ENCODE assay signal across 12 mouse cellular contexts in genomic region chr4:152276389-152277347, GRCm38 (mm10). TPM values are rescaled to one million over a fixed set of nuclear protein-coding genes. Genes with fewer than 3 reads are reported as not detected.
DNase-seq lines count a peak whose midpoint lies in the region; ATAC-seq and TF ChIP-seq lines count a peak whose summit lies in the region.
"Had no signal": no experiment of that assay in that cellular context is flagged by ENCODE, and none has a peak within 500 bp of the region (broad histone marks: within the 10 kb centered on the region; RNA-seq: fewer than 3 reads in every experiment).

No protein-coding gene starts in this region.

- no peak overlapping the region for H3K4me2 ChIP-seq in forebrain, postnatal 0 days (ENCODE audit: low read depth)
- H3K4me2 ChIP-seq in forebrain, embryonic 16.5 days (ENCODE audit: low read length), result no peak overlapping the region
- H3K4me2 ChIP-seq in liver, postnatal 0 days (ENCODE audit: low read depth, low read length), result no peak overlapping the region
- no peak overlapping the region for H3K4me2 ChIP-seq in liver, embryonic 11.5 days

- 56% methylated on average over 10 of the region's 10 CpGs for WGBS in forebrain, postnatal 0 days
- WGBS in forebrain, embryonic 16.5 days, result 51% methylated on average over 10 of the region's 10 CpGs
- 50% methylated on average over 10 of the region's 10 CpGs for WGBS in liver, postnatal 0 days (ENCODE audit: insufficient replicate concordance)
- WGBS in liver, embryonic 11.5 days, result 51% methylated on average over 10 of the region's 10 CpGs
- 63% methylated on average over 10 of the region's 10 CpGs for WGBS in bone marrow, adult 2 months

- no peaks in the 10 kb centered on the region for H3K4me1 ChIP-seq in forebrain, postnatal 0 days (ENCODE audit: insufficient read depth)
- peaks cover 14% of the 10 kb centered on the region for H3K4me1 ChIP-seq in forebrain, embryonic 16.5 days (replicated peaks; ENCODE audit: control insufficient read depth, insufficient read depth, low read length)
- H3K4me1 ChIP-seq in liver, postnatal 0 days (ENCODE audit: insufficient read depth), result peaks cover 9% of the 10 kb centered on the region
- peaks cover 11% of the 10 kb centered on the region for H3K4me1 ChIP-seq in liver, embryonic 11.5 days (replicated peaks; ENCODE audit: control insufficient read depth, insufficient read depth, low read length)
- no peaks in the 10 kb centered on the region for H3K4me1 ChIP-seq in bone marrow, adult 2 months (ENCODE audit: control insufficient read depth, insufficient read depth, low read length)

- H3K27me3 ChIP-seq in forebrain, postnatal 0 days (ENCODE audit: insufficient read depth, low read length), result peaks cover 17% of the 10 kb centered on the region
- H3K27me3 ChIP-seq in forebrain, embryonic 16.5 days (replicated peaks; ENCODE audit: control insufficient read depth, insufficient read depth, low read length), result peaks cover 24% of the 10 kb centered on the region
- H3K27me3 ChIP-seq in liver, postnatal 0 days (ENCODE audit: insufficient read depth, low read length), result peaks cover 39% of the 10 kb centered on the region
- H3K27me3 ChIP-seq in liver, embryonic 11.5 days (replicated peaks; ENCODE audit: control insufficient read depth, insufficient read depth, low read length), result peaks cover 54% of the 10 kb centered on the region

- no peak for DNase-seq in forebrain, postnatal 0 days
- no peak for DNase-seq in liver, postnatal 0 days
- no peak for DNase-seq in liver, embryonic 11.5 days (ENCODE audit: low spot score)
- DNase-seq in frontal cortex, postnatal 14 days (ENCODE audit: low spot score in 2 of 2), result no peak
- no peak for DNase-seq in adipocyte (ENCODE audit: low spot score)
- DNase-seq: heart, adult 18-20 months had no signal

- H3K9ac ChIP-seq in forebrain, postnatal 0 days, result no peak overlapping the region
- H3K9ac ChIP-seq in forebrain, embryonic 16.5 days (replicated peaks; ENCODE audit: low read depth, low read length), result no peak overlapping the region
- no peak overlapping the region for H3K9ac ChIP-seq in liver, postnatal 0 days (replicated peaks)
- no peak overlapping the region for H3K9ac ChIP-seq in liver, embryonic 11.5 days (ENCODE audit: low read depth, low read length)
- H3K9ac ChIP-seq: stomach, embryonic 15.5 days had no signal

- no peak overlapping the region for H3K27ac ChIP-seq in forebrain, postnatal 0 days (ENCODE audit: low read depth, low read length)
- no peak overlapping the region for H3K27ac ChIP-seq in forebrain, embryonic 16.5 days (ENCODE audit: low read length)
- H3K27ac ChIP-seq in liver, postnatal 0 days (ENCODE audit: low read depth), result no peak overlapping the region
- H3K27ac ChIP-seq in liver, embryonic 11.5 days (ENCODE audit: low read depth, low read length), result no peak overlapping the region
- H3K27ac ChIP-seq in bone marrow, adult 2 months (ENCODE audit: control insufficient read depth, insufficient read depth, low read depth, low read length, poor library complexity), result no peak overlapping the region
- H3K27ac ChIP-seq: stomach, embryonic 15.5 days had no signal

- no peak overlapping the region for H3K4me3 ChIP-seq in forebrain, postnatal 0 days (ENCODE audit: low read depth, low read length)
- H3K4me3 ChIP-seq in forebrain, embryonic 16.5 days (replicated peaks; ENCODE audit: low read length), result no peak overlapping the region
- no peak overlapping the region for H3K4me3 ChIP-seq in liver, postnatal 0 days (ENCODE audit: low read depth, low read length)
- no peak overlapping the region for H3K4me3 ChIP-seq in liver, embryonic 11.5 days (ENCODE audit: low read depth, low read length)
- no peak overlapping the region for H3K4me3 ChIP-seq in bone marrow, adult 2 months (replicated peaks; ENCODE audit: control insufficient read depth, low read depth, low read length)
- H3K4me3 ChIP-seq: stomach, embryonic 15.5 days had no signal

- no peak for TF ChIP-seq POLR2A in bone marrow, adult 2 months (IDR thresholded peaks at IDR 0.05; ENCODE audit: borderline replicate concordance, control insufficient read depth, low read depth, low read length)

- TF ChIP-seq CTCF in forebrain, postnatal 0 days (IDR thresholded peaks at IDR 0.05; ENCODE audit: low read depth), result peak; percentile 78
- TF ChIP-seq CTCF in liver, postnatal 0 days (IDR thresholded peaks at IDR 0.05; ENCODE audit: low read depth), result peak; percentile 69
- peak; percentile 48 for TF ChIP-seq CTCF in bone marrow, adult 2 months (IDR thresholded peaks at IDR 0.05; ENCODE audit: control insufficient read depth, insufficient read depth, low read length)

- H3K9me3 ChIP-seq in forebrain, postnatal 0 days (ENCODE audit: low read length), result no peaks in the 10 kb centered on the region
- no peaks in the 10 kb centered on the region for H3K9me3 ChIP-seq in forebrain, embryonic 16.5 days (ENCODE audit: control insufficient read depth, low read length)
- no peaks in the 10 kb centered on the region for H3K9me3 ChIP-seq in liver, postnatal 0 days (ENCODE audit: low read length)
- H3K9me3 ChIP-seq in liver, embryonic 11.5 days (ENCODE audit: control insufficient read depth, low read length), result no peaks in the 10 kb centered on the region
- H3K9me3 ChIP-seq: stomach, embryonic 15.5 days had no signal

- ATAC-seq in forebrain, postnatal 0 days, result no peak
- no peak for ATAC-seq in forebrain, embryonic 16.5 days
- no peak for ATAC-seq in liver, postnatal 0 days
- no peak for ATAC-seq in liver, embryonic 11.5 days (replicated peaks; ENCODE audit: low FRiP score)
- peak; percentile 43; the same call in 1 of the 2 replicates for ATAC-seq in megakaryocyte progenitor cell, adult 5-6 weeks (replicated peaks; ENCODE audit: poor library complexity)
- ATAC-seq: CD4-positive, CD25-positive, alpha-beta regulatory T cell, adult 4 months had no signal

- H3K36me3 ChIP-seq in forebrain, postnatal 0 days (ENCODE audit: insufficient read depth), result peaks cover 12% of the 10 kb centered on the region; the same call in 1 of the 2 replicates
- H3K36me3 ChIP-seq in forebrain, embryonic 16.5 days (ENCODE audit: control insufficient read depth, insufficient read depth), result no peaks in the 10 kb centered on the region
- H3K36me3 ChIP-seq in liver, postnatal 0 days (replicated peaks; ENCODE audit: insufficient read depth, low read length), result no peaks in the 10 kb centered on the region
- H3K36me3 ChIP-seq in liver, embryonic 11.5 days (ENCODE audit: control insufficient read depth, insufficient read depth, low read length), result no peaks in the 10 kb centered on the region
- H3K36me3 ChIP-seq: stomach, embryonic 15.5 days had no signal

- no peak for TF ChIP-seq EP300 in liver, postnatal 0 days (IDR thresholded peaks at IDR 0.05; ENCODE audit: low read depth)

RNA-seq across cellular contexts. Expression of gene Gpr153, which starts 2.6 kb away (rescaled TPM):
- 53.3 and 71.4 TPM in 2 replicates for total RNA-seq in forebrain, postnatal 0 days (2014; rRNA removed)
- polyA plus RNA-seq in forebrain, postnatal 0 days (2015; fragmentation: Nextera tagmentation; extraction: Ambion mirVana), result 8.2 and 11.4 TPM in 2 replicates
- 4.4 and 6.2 TPM in 2 replicates for polyA plus RNA-seq in forebrain, embryonic 16.5 days (2015; fragmentation: Nextera tagmentation; extraction: Ambion mirVana)
- polyA plus RNA-seq in liver, postnatal 0 days (2015; fragmentation: Nextera tagmentation; extraction: Ambion mirVana), result 0.47 and 0.58 TPM in 2 replicates
- polyA plus RNA-seq in liver, embryonic 11.5 days (2014; fragmentation: Nextera tagmentation; extraction: Ambion mirVana), result 1.9 and 2.2 TPM in 2 replicates
- 1.4 and 4.1 TPM in 2 replicates for polyA plus RNA-seq in bone marrow, adult 2 months (2011; ENCODE audit: insufficient read depth, insufficient read length, low replicate concordance, missing spikeins)
- total RNA-seq in megakaryocyte progenitor cell, adult 5-6 weeks (2015), result 0.12 and 0.76 TPM in 2 replicates
- total RNA-seq in megakaryocyte progenitor cell, adult 5-6 weeks (2017), result not detected in 2 replicates

RNA-seq across cellular contexts. Expression of gene Hes3, which starts 14.8 kb away (rescaled TPM):
- total RNA-seq in forebrain, postnatal 0 days (2014; rRNA removed), result 0.57 TPM in 1 of 2 replicates, not detected in the other
- polyA plus RNA-seq in forebrain, postnatal 0 days (2015; fragmentation: Nextera tagmentation; extraction: Ambion mirVana), result 0.13 TPM in 1 of 2 replicates, not detected in the other
- polyA plus RNA-seq in forebrain, embryonic 16.5 days (2015; fragmentation: Nextera tagmentation; extraction: Ambion mirVana), result not detected in 2 replicates
- polyA plus RNA-seq in liver, postnatal 0 days (2015; fragmentation: Nextera tagmentation; extraction: Ambion mirVana), result not detected in 2 replicates
- polyA plus RNA-seq in liver, embryonic 11.5 days (2014; fragmentation: Nextera tagmentation; extraction: Ambion mirVana), result not detected in 2 replicates
- polyA plus RNA-seq in bone marrow, adult 2 months (2011; ENCODE audit: insufficient read depth, insufficient read length, low replicate concordance, missing spikeins), result not detected in 2 replicates
- not detected in 2 replicates for total RNA-seq in megakaryocyte progenitor cell, adult 5-6 weeks (2015)
- not detected in 2 replicates for total RNA-seq in megakaryocyte progenitor cell, adult 5-6 weeks (2017)
- total RNA-seq: heart, adult 18-20 months had no signal
- polyA plus RNA-seq: CD4-positive, CD25-positive, alpha-beta regulatory T cell, adult 4 months; large intestine, adult 2 months; stomach, embryonic 15.5 days had no signal

RNA-seq across cellular contexts. Expression of gene Icmt, which starts 20.4 kb away (rescaled TPM):
- 24.4 and 28.5 TPM in 2 replicates for total RNA-seq in forebrain, postnatal 0 days (2014; rRNA removed)
- polyA plus RNA-seq in forebrain, postnatal 0 days (2015; fragmentation: Nextera tagmentation; extraction: Ambion mirVana), result 9.8 and 12.7 TPM in 2 replicates
- 20.7 and 21.3 TPM in 2 replicates for polyA plus RNA-seq in forebrain, embryonic 16.5 days (2015; fragmentation: Nextera tagmentation; extraction: Ambion mirVana)
- polyA plus RNA-seq in liver, postnatal 0 days (2015; fragmentation: Nextera tagmentation; extraction: Ambion mirVana), result 5.9 and 6.9 TPM in 2 replicates
- 20.6 and 21.1 TPM in 2 replicates for polyA plus RNA-seq in liver, embryonic 11.5 days (2014; fragmentation: Nextera tagmentation; extraction: Ambion mirVana)
- 5.0 and 7.8 TPM in 2 replicates for polyA plus RNA-seq in bone marrow, adult 2 months (2011; ENCODE audit: insufficient read depth, insufficient read length, low replicate concordance, missing spikeins)
- total RNA-seq in megakaryocyte progenitor cell, adult 5-6 weeks (2015), result 7.9 and 12.1 TPM in 2 replicates
- 11.5 and 14.8 TPM in 2 replicates for total RNA-seq in megakaryocyte progenitor cell, adult 5-6 weeks (2017)

RNA-seq across cellular contexts. Expression of gene Rnf207, which starts 42.1 kb away (rescaled TPM):
- 2.6 and 4.4 TPM in 2 replicates for total RNA-seq in forebrain, postnatal 0 days (2014; rRNA removed)
- 2.7 and 4.2 TPM in 2 replicates for polyA plus RNA-seq in forebrain, postnatal 0 days (2015; fragmentation: Nextera tagmentation; extraction: Ambion mirVana)
- 2.4 and 4.0 TPM in 2 replicates for polyA plus RNA-seq in forebrain, embryonic 16.5 days (2015; fragmentation: Nextera tagmentation; extraction: Ambion mirVana)
- 0.13 TPM in 1 of 2 replicates, not detected in the other for polyA plus RNA-seq in liver, postnatal 0 days (2015; fragmentation: Nextera tagmentation; extraction: Ambion mirVana)
- polyA plus RNA-seq in liver, embryonic 11.5 days (2014; fragmentation: Nextera tagmentation; extraction: Ambion mirVana), result 0.53 and 0.97 TPM in 2 replicates
- not detected in 2 replicates for polyA plus RNA-seq in bone marrow, adult 2 months (2011; ENCODE audit: insufficient read depth, insufficient read length, low replicate concordance, missing spikeins)
- 0.12 TPM in 1 of 2 replicates, not detected in the other for total RNA-seq in megakaryocyte progenitor cell, adult 5-6 weeks (2015)
- not detected in 2 replicates for total RNA-seq in megakaryocyte progenitor cell, adult 5-6 weeks (2017)
- polyA plus RNA-seq: CD4-positive, CD25-positive, alpha-beta regulatory T cell, adult 4 months had no signal

RNA-seq across cellular contexts. Expression of gene Rpl22, which starts 48.9 kb away (rescaled TPM):
- total RNA-seq in forebrain, postnatal 0 days (2014; rRNA removed), result 313 and 387 TPM in 2 replicates
- 176 and 212 TPM in 2 replicates for polyA plus RNA-seq in forebrain, postnatal 0 days (2015; fragmentation: Nextera tagmentation; extraction: Ambion mirVana)
- polyA plus RNA-seq in forebrain, embryonic 16.5 days (2015; fragmentation: Nextera tagmentation; extraction: Ambion mirVana), result 173 and 196 TPM in 2 replicates
- polyA plus RNA-seq in liver, postnatal 0 days (2015; fragmentation: Nextera tagmentation; extraction: Ambion mirVana), result 207 and 213 TPM in 2 replicates
- 546 and 596 TPM in 2 replicates for polyA plus RNA-seq in liver, embryonic 11.5 days (2014; fragmentation: Nextera tagmentation; extraction: Ambion mirVana)
- 723 and 1,224 TPM in 2 replicates for polyA plus RNA-seq in bone marrow, adult 2 months (2011; ENCODE audit: insufficient read depth, insufficient read length, low replicate concordance, missing spikeins)
- total RNA-seq in megakaryocyte progenitor cell, adult 5-6 weeks (2015), result 1,636 and 1,708 TPM in 2 replicates
- 3,182 and 3,570 TPM in 2 replicates for total RNA-seq in megakaryocyte progenitor cell, adult 5-6 weeks (2017)
